Mouse (Mus musculus) large intestine, adult 2 months (tissue): ENCODE data around the gene Kif6. TPM values are rescaled to one million over a fixed set of nuclear protein-coding genes. Genes with fewer than 3 reads are reported as not detected.

Experiments used
- DNase-seq: peaks from one replicate; pipeline ENCODE4 v3.0.0-alpha.2; 2012; ENCODE audit warnings: low read depth, low spot score
- WGBS: fragments of 180-500 bp; shearing (Covaris S2); methylation state at CpG from one replicate; pipeline ENCODE4 v1.1.7; 2018; 5-methylcytosine and 5-hydroxymethylcytosine counted together
- polyA plus RNA-seq: library from polyadenylated mRNA; depleted of rRNA; stranded (reverse); fragments of >200 nt; gene quantifications from 2 replicates; pipeline ENCODE4 v1.2.3, GENCODE M21; 2012

Kif6 gene
- polyA plus RNA-seq, 1 experiment = 0.10 TPM

GRCm38 (mm10) chr17:49729856-49730255 lies 114.9 kb downstream of the Kif6 start:
- DNase-seq = no peak
- 58% methylated on average over 1 of the region's 1 CpGs for WGBS

DNA sequence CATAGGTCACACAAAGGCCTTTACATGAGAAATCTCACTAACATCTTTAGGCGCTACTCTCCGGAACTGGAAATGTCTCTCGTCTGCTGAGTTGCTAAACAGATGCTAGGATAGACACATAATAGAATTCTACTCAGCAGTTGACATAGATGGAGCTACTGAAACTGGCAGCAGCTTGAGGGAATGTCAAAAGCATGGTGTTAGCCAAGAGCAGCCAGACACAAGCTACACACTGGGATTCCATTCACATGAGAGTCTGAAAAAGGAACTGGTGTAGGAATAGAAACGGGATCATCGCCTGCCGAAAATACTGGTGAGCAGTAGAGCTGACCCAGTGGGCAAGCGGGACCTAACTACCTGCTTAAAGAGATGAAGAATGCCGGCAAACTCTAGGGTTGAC lies 117.8 kb downstream of the Kif6 start:
- WGBS = 84% methylated on average over 8 of the region's 8 CpGs
- DNase-seq = no peak

DNA sequence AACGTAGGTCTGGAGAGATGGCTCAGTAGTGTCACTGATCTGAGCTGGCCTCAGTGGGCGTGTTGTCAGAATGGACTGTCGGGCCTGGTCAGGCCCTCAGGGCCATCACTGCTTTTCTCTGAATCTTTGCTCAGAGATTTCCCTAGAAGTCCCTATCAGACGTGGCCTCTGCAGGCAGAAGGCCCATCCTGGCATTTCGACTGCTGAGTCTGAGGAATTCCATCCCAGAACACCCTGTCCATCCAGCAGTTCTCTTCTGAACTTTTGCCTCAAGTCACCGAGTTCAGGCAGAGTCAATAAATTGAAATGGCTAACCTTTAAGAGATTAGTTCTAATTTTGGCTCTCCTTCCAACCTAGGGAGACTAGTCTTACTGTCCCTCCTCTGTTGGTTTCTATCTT lies 119.1 kb downstream of the Kif6 start:
- WGBS = 77% methylated on average over 6 of the region's 6 CpGs

DNA sequence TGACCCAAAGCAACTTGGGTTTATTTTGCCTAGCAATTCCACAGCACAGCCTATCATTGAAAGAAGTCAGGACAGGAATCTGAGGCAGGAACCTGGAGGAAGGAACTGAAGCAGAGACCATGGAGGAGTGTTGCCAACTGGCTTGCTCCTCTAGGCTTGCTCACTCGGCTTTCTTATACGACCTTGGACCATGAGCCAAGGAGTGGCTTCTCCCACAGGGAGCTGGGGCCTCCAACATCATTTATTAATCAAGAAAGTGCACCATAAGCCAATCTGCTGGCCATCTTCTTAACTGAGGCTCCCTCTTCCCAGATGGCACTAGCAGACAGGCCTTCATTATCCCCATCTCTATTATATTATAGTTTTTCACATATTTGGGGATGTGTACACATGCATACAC lies 119.8 kb downstream of the Kif6 start:
- 71% methylated on average over 2 of the region's 2 CpGs for WGBS

More for the DNA sequence above, 119.1 kb downstream of the Kif6 start:
- no peak for DNase-seq

GRCm38 (mm10) chr17:49736364-49736763 lies 121.4 kb downstream of the Kif6 start:
- WGBS = 76% methylated on average over 3 of the region's 3 CpGs
- DNase-seq = no peak

More for the DNA sequence above, 119.8 kb downstream of the Kif6 start:
- DNase-seq = no peak

GRCm38 (mm10) chr17:49737217-49737774 lies 122.4 kb downstream of the Kif6 start:
- 91% methylated on average over 6 of the region's 6 CpGs for WGBS

DNA sequence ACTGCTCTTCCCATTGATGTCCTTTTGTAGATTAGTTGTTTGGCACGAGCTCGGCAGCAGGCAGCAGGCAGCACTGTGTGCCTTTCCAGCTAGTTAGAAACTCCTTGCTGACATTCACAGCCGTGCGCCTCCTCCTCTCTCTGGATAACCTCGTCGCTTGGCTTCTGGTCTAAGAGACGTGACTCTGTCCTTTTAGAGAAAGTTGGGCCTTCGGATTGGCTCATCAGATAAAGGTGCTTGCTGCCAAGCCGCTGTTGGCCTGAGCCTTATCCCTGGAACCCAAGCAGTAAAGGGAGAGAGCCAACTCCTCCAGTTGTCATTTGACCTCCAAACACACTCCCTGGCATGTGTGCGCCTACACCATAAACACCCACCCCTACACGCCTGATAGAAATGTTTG lies 123.4 kb downstream of the Kif6 start:
- DNase-seq = no peak
- 33% methylated on average over 11 of the region's 11 CpGs for WGBS

More at GRCm38 (mm10) chr17:49737217-49737774, 122.4 kb downstream of the Kif6 start:
- no peak for DNase-seq

DNA sequence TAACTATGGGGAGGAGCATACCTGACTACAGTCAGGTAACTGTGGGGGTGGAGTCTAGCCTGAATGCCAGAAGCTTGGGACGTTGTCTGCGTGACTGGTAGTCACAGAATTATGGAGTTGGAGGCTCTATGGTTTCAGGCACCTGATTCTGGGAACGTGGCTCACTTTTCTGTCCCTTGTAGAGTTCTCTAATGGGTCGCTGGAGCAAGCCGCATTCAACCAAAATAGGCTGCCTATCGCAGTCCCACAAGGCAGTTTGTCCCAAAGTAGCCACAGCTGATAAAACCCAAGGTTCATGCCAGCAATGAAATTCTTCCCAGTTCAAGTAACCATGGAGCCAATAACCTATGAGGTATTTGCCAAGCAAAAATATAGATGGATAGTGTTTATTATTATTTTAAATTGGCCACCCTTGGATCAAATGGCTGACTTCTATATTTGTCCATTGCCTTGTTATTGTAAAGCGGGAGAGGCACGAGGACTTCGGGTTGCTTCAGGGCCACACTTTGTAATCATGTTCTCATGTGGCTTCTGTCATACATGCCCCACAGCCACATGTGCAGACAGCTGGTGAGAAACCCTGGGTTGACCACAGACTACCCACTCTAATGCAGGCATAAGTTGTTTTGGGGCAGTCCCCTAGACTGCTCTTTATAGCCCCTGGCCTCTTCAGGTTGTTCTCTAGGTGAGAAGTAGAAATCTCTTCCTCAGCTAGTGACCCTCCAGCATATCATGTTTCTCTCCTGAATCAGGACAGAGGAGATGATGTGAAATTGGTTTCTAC lies 125.2 kb downstream of the Kif6 start:
- DNase-seq = no peak
- WGBS = 80% methylated on average over 9 of the region's 9 CpGs

DNA sequence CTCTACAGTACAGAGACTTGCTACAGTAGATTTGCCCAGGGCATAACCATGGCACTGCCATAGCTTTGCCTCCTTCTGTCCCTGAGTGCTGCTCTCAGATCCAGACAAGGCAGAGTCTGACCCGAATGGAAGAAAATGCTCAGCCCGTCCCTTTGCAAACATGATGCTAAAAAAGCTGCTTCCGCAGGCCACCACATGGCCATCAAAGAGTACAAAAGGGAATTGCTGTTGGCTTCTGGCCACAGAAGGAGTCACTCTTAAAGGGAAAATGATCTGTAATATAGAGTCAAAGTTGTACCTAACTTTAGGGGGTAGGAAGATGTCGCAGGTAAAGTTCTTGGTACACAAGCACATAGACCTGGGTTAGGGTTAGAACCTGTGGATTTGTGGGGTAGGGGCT lies 126.2 kb downstream of the Kif6 start:
- no peak for DNase-seq
- WGBS = 62% methylated on average over 4 of the region's 4 CpGs

- 65% methylated on average over 5 of the region's 5 CpGs for WGBS
- DNase-seq = no peak
Observed at GRCm38 (mm10) chr17:49741927-49742326, 127.0 kb downstream of the Kif6 start.

DNA sequence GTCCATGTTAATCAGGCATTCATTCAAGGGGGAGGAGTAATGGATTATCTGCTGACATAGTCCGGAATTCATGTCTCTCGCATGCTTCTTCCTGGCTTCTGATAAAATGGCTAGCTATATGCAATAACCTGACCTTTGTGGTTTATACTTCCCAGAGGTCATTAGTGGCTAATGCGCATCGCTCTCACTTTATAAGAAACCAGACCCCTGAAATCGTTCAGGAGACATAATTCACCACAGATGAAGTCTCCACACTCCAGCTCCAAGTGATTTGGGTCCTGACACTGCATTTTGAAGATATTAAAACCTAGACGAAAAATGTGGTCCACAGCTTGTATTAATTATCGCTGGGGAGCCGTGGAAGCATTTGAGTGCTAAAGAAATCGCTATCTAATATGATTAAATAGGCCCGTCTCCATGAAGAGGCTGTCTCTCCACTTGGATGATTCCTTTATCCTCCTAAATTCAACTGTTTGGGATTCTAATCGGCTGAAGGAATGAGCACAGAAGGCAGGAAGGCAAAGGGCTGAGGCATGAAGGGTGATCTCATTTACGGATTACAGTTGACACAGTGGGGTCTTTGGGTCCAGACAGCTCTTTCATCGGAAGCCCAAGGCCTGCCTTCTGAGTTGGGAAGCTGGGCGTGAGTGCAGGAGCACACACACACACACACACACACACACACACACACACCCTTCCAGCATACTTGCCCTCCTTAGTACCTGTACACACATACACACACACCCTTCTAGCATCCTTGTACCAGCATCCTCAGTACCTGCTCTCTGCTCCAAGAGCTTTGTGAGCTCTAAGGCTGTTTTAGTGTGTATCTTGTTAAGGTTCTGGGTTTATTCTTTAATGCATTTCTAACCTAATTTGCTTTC lies 128.9 kb downstream of the Kif6 start:
- DNase-seq = no peak
- WGBS = 87% methylated on average over 14 of the region's 14 CpGs

DNA sequence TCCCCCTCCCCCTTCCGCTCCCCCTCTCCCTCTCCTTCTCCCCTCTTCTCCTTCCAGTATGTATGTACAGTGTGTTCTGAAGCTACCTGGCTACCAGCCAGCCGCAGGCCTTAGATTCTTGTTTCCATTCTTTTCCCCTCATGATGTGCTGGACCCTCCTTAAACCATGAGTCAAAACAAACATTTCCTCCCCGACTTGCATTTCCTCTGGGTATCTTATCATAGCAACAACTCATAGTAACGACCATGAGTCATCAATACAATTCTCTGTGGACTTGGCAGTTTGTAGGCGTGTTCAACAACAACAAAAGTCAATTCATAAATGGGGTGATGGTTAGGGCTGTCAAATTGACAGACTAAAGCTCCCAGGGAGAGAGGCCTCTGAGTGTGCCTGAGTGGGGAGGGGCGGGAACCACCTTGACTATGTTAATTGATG lies 136.0 kb downstream of the Kif6 start:
- 37% methylated on average over 6 of the region's 6 CpGs for WGBS
- no peak for DNase-seq

GRCm38 (mm10) chr17:49753874-49754273 lies 138.9 kb downstream of the Kif6 start:
- DNase-seq = no peak
- WGBS = 81% methylated on average over 7 of the region's 7 CpGs

DNA sequence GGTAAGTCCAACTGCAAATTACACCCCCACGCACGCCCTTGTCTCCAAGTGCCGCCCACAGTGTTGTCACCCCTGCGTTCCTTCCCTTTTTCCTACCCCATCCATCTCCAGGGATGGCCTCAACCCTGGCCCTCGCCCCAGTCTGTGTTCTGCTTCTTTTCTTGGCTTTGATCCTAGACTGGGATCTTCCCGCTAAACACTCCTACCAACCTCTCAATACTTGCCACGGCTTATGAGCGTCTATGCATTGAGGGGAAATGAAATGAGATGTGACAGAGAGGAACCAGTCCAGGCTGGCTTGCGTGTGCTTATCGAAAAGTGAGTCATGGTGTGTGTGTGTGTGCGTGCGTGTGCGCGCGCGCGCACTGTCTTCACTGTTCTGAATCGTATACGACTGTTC lies 141.9 kb downstream of the Kif6 start:
- DNase-seq = no peak
- 84% methylated on average over 19 of the region's 19 CpGs for WGBS

GRCm38 (mm10) chr17:49759047-49759446 lies 144.1 kb downstream of the Kif6 start:
- DNase-seq = no peak
- 69% methylated on average over 4 of the region's 4 CpGs for WGBS

GRCm38 (mm10) chr17:49761260-49761659 lies 146.3 kb downstream of the Kif6 start:
- WGBS = 78% methylated on average over 11 of the region's 11 CpGs
- no peak for DNase-seq

GRCm38 (mm10) chr17:49761838-49762237 lies 146.9 kb downstream of the Kif6 start:
- WGBS = 73% methylated on average over 8 of the region's 8 CpGs

GRCm38 (mm10) chr17:49764963-49765362 lies 150.0 kb downstream of the Kif6 start:
- DNase-seq = no peak
- 86% methylated on average over 6 of the region's 6 CpGs for WGBS

More at GRCm38 (mm10) chr17:49761838-49762237, 146.9 kb downstream of the Kif6 start:
- no peak for DNase-seq

- WGBS = 72% methylated on average over 10 of the region's 10 CpGs
- no peak for DNase-seq
Observed at GRCm38 (mm10) chr17:49767717-49768370, 152.9 kb downstream of the Kif6 start.
